Mouse (Mus musculus) WW6 (cell line): Measurements from ENCODE around the gene Magee1.
"Not testable (repeated sequence)": the region's sequence is repeated elsewhere in the genome, so short reads cannot be mapped to it uniquely, and the experiment has no call there.

Source experiments
- DNase-seq: peaks from one replicate; pipeline ENCODE4 v3.0.0-alpha.2; 2013; ENCODE audit warnings: low read depth, low spot score

Gene Magee1

DNA sequence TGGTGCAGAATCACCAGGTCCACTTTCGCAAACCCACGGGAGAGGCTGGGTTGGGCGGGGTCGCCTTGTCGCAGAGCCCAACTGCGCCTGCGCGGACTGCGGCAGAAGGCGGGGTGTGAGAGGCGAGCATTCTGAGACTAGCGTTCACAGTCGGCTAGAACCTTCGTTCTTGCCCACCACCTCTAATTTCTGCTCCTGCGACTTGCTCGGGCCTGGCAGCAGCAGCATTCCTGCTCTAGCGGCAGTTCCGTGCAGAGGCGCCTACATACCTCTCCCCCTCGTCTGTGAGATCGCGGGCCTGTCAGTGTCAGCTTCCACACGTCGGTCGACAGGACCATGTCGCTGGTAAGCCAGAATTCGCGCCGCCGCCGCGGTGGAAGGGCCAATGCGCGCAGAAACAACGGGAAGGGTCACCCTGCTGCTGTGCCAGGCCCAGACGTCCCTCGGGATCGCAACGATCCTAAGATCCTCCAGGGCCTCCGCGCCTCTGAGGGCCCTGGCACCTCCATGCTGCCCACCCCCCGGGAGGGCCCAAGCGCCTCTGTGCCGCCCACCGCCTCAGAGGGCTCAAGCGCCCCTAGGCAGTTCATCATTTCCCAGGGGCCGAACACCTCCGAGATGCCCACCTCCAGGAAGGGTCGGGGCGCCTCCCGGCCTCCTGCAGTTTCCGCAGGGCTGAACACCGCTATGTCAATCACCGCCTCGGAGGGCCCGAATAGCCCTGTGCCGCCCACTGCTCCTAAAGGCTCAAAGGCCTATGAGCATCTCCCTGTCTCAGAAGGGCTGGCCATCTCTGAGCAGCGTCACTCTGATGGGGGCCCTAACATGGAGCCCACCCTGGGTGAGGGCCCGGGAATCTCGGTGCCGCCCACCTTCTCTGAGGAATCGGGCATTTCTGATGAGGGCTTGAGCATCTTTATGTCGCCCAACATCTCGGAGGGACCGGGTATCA is at the start of gene Magee1:
Magee1 (plus strand) TSS at position 104 of the 952 bp plus-strand sequence.
- DNase-seq, result no peak

DNA sequence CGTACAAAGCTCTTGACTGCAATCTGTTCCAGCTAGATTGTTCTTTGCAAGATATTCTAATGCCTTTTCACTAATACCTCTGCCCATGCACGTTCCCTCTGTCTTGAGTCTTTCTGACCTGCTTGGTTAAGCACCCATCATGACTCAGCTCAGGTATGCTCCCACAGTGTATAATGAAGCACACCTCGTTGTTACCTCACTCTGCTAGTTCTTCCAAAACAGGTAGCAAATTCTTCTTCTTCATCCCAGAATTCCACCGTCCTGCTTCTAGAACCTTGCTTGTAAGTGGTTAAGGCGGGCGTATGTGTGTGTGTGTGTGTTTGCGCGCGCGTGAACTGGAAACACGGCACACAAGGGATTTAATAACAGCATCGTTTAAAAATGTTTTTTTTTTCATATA is 41.0 kb upstream of the Magee1 start:
- no peak for DNase-seq

DNA sequence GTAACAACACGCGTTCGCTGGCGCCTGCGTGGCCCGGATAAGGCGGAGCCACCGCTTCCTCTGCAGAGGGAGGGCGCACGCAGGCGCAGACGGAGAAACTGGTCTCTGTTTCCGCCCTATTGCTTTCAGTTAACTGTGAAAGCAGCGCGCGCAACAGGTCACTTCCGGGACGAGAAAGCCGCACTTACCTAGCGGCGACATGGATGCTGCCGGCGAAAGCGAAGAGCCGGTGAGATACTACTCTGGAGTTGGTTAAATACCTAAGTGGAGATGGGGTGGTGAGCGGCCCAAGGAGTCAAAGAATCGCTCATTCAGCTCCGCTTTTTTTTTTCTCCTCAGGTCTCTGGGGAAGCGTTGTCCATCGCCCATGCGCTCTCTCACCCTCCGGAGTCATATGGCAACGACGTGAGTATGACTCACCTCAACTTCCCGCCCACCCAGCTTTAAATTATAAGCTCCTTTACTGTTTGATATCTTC is 40.5 kb upstream of the Magee1 start, which contains the start of gene Pbdc1:
Pbdc1 (plus strand) TSS at position 142 of the 478 bp plus-strand sequence.
- DNase-seq, result no peak

DNA sequence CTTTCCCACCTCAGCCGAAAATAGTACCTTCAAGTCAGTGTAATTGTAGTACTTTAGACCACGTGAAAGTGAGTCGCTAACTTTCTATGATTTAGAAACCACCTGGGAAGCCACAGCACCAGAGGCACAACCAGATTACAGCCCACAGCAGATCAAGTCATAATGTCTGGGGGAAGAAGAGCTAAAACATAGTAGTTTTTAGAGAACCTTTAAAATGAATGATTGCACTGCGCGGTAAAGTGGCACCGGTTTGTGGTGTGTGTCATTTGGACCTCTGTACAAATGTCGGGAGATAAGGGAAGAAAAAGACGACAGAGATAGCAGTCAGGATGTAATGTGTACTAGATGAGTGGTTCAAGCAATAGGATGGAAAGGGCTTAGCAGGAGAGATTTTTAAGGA is 40.1 kb upstream of the Magee1 start:
- no peak for DNase-seq

DNA sequence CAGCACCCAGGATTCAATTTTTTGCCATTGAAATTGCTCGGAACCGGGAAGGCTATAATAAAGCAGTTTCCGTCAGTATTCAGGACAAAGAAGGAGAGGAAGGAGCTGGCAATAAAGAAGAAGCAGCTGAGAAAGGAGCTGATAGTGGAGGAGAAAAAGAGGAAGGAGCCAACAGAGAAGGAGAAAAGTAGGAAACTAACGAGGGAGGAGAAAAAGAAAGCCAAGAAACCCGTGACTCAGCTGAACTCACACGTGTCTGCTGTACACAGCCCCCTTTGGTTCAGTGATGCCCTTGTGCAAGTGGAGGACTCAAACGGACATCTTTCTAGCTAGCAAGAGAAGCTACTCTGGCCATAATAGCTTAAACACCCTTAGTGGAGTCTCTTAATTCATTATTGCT is 37.2 kb upstream of the Magee1 start:
- not testable (repeated sequence) for DNase-seq

DNA sequence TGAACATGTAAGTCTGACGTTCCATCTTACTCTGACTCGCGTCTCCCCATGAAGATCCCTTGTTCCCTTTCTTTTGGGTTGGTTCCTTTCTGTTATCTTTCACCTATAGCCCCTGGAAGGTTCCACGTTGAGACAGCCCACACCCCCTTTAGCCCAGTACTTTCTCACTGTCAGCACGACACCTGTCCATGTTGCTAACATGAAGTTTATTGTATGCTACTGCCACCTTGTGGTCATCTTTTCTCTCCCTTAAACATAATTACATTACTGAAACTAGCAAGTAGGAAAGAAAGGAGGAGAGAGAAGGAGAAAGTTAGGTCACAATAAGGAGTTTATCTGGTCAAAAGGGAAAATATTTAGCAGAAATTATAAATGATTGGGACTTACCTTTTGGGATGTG is 16.0 kb upstream of the Magee1 start:
- DNase-seq, result no peak

DNA sequence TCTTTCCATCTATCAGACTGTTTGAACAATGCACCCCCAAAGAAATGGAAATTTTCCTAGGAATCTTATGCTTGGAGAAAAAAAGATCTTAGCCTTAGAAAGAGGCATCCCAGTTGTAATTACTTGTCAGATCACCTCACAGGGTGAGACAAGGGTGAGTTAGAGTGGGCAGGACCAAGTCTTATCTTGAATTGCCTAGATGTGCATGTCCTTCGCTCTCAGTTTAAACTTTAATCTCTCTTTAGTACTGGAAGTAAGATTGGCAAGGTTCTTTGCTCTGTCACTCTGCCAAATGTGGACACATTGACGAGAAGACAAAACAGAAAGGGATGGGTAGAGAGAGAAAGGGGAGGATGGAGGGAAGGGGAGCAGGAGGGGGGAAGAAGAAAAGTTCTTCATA is 5.2 kb upstream of the Magee1 start:
- no peak for DNase-seq

DNA sequence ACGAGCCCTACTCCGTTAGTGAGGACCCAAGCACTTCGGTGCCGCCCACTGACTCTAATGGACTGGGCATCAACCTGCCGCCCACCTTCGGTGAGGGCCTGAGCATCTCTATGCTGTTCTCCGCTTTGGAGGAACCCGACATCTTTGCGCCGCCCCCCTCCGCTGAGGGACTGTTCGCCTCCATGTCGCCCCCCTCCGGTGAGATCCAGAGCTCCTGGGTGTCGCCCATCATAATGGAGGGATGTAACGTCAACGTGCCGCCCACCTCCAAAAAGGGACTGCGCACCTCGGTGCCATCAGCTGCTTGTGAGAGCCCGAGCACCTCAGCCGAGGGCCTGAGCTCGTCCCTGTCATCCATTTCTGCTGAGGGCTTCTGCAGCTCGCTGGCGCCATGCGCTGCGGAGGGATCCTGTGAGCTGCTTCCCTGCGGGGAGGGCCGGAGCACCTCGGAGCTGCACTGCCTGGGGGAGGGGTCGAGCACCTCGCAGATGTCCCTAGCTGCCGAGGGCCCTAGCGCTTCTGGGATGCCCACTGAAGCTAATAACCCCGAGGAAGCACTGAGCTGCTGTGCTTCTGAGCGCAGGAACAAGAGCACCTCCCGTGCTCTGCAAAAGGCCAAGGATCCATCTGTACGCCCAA is 1.2 kb downstream of the Magee1 start:
- DNase-seq, result no peak

DNA sequence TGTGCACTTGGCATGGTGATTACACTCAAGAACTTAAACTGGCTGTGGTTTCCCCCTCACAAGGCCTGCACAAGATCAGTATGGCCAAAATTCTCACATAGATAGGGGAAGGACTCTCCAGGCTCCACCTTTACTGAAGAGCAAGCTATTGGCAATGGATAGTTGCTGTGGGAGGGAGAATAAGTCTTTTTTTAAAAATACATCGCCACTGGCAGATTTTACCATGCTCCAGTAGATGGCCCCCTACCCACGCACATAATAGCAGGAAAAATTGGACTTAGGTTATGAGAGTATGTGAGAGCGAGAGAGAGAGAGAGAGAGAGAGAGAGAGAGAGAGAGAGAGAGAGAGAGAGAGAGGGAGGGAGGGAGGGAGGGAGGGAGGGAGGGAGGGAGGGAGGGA is 4.7 kb downstream of the Magee1 start:
- DNase-seq, result no peak

DNA sequence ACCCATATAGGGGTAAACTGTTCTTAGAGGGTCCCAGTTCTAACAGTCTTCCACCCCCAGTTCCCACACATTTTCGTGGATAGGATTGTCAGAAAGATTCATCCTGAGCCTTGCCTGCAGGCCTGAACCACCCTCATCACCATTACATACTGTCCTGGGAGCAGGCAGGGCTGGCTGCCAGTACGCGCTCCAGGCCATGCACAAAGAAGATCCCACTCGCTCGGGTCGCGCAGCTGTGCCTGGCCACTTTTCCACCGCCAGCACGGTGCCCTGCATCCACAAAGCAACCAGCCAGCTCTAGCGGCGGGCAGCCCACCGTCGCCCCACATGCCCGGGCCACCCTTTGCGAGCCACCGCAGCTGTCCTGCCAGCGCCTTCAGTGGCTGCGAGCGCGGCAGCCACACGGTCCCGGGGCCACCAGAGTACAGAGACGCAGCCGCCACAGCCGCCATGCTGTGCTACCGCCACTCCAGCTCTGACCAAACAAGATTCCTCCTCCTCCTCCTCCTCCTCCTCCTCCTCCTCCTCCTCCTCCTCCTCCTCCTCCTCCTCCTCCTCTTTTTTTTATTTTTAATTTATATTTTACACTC is 31.8 kb downstream of the Magee1 start:
- DNase-seq, result no peak

DNA sequence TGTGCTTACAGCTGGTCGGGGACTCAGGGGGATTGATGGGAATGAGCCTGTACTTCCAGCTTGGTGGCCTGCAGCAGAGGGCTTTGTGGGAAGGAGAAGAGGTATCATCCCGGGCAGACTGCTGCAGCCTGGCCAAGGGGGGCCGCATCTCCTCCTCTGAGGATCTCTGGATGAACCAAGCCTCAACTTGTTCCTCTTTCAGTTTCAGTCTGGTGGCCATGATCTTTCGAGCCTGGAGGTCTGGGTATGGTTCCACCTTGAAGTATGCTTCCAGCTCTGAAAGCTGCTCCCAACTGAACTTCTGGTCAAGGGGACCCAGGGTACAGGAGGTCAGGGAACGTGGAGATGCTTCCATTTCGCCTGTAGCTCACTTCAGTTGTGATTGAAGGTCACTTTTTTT is 44.8 kb downstream of the Magee1 start:
- not testable (repeated sequence) for DNase-seq

DNA sequence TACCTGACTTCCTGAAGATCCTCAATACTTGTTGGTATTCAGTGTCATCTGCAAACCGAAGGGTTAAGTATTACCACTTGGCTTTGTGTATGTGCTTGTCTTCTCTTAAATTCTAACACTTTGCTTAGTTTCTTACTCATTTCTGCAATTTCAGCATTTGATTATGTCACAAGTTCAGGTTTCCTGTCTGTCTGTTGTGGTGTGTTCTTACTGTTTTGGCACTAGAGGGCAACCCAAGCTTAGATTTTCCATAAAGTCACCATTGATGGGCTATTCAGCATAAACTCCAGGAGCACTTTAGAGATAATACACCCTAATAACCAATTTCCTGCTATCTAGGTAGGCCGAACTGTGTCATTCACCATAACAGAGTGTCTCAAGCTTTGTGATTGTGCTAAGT is 47.0 kb downstream of the Magee1 start:
- DNase-seq, result no peak
